Mouse (Mus musculus) thymus, postnatal 25 days (tissue): ENCODE data around the gene Zbtb8b.
"Not testable (repeated sequence)": the region's sequence is repeated elsewhere in the genome, so short reads cannot be mapped to it uniquely, and the experiment has no call there.

Experiments used
- DNase-seq: peaks from one replicate; pipeline ENCODE4 v3.0.0; 2022

Gene Zbtb8b

DNA sequence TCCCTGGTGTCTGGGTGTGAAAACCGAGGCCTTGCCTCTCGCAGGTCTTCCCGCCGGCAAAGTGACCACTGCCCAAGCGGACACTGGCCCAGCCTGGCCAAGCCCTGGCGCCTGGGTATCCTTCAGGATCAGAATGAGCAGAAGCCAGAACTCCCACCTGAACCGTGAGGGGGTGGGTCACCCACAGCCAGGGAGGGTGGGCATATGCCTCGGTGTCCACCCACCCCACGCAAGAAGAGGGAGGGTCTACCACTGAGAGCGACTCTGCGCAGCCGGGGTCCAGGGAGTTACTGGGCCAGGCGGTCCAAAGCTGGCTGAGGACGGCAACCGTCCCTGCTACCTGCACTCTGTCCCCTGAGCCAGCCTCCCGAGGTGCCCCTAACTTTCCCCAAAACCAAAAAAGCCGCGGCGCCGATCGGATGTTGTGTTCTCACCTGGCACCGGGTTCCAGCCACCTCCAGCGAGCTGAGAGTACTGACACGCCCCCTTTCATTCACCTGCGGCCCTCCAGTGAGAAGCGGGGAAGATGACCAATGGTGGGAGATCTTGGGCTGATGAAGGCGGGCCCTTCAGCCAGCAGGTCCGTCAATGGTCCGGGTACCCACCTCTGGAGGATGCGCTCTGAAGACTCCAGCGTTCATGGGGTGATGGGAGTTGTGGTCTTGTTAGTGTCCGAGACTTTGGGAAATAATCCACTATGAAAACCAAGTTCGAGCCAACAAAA, at the start of gene Zbtb8b:
Zbtb8b (minus strand) TSS at position 514 of the 724 bp plus-strand sequence.
- peak; percentile 3 for DNase-seq

DNA sequence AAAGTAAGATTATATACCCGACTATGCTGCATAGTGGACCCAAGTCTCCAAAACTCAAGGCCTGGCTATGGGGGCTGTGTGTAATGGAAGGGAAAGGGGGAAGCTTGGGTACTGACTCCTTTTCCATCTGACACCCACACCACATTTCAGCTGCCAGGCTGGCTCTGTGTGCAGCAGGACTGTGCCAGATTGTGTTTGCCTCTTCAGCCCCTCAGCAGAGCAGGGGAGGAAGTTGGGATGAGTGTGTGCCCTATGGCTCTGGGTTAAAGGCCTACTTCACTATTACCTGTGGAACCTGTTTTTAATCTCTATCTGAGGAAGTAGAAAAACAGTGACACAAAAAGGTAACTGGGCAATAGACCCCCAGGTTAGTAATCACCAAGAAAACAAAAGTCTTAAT, 40.4 kb upstream of the Zbtb8b start:
- no peak for DNase-seq

DNA sequence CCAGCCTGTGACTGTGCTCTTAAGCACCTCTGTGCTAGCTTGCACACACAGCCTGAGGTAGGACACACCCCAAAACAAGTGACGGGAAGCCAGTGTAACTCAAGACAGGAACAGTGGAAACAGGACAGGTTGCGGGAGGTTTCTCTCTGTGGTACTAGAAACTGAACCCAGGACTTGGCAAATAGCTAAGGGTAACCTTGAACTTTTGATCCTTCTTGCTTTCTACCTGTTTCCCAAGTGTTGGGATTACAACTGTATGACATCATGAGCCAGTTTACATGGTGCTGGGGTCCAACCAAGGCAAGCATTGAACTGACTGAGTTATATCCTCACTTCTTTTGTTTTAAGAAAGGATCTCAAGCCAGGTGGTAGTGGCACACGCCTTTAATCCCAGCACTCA, 39.2 kb upstream of the Zbtb8b start:
- DNase-seq, result no peak

DNA sequence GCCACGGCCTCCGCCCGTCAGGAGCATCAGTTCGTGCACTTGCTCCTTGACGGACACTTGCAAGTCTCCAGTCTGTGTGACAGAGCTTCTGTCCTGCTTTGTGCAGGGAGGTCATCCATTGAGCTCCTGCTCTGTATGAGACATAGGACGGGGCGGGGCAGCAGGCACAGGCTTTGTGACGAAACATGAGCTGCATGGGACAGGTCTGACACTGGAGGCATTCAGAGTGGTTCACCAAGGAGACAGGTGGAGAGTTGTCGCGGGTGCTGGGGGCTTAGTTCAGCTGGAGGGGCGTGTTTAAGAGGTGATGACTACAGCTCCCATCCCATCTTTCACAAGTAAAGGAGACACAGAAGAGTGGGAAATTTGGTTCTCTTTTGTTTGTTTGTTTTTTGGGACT, 35.4 kb upstream of the Zbtb8b start:
- no peak for DNase-seq

DNA sequence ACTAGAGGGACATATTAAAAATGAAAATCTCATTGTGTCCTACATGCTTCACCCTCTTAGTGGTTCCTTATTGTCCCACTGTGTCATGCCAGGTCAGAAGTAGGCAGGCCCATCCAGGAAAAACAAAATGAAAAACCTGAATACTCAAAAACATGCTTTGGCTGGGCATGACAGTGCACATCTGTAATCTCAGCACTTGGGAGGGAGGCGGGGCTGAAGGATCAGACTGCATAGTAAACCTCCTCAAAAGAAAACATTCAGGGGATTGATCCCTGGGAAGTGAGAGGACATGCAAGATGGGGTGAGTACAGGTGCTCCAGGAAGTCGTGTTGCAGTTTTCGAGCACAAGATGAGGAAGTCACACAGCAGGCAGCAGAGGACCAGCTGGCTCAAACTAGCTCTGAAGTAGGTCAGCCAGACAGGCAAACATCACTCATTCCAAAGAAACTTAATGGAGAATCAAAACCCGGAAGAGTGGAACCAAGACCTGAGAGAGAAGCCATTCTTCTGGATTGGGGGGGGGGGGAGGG, 23.7 kb upstream of the Zbtb8b start:
- DNase-seq, result no peak

DNA sequence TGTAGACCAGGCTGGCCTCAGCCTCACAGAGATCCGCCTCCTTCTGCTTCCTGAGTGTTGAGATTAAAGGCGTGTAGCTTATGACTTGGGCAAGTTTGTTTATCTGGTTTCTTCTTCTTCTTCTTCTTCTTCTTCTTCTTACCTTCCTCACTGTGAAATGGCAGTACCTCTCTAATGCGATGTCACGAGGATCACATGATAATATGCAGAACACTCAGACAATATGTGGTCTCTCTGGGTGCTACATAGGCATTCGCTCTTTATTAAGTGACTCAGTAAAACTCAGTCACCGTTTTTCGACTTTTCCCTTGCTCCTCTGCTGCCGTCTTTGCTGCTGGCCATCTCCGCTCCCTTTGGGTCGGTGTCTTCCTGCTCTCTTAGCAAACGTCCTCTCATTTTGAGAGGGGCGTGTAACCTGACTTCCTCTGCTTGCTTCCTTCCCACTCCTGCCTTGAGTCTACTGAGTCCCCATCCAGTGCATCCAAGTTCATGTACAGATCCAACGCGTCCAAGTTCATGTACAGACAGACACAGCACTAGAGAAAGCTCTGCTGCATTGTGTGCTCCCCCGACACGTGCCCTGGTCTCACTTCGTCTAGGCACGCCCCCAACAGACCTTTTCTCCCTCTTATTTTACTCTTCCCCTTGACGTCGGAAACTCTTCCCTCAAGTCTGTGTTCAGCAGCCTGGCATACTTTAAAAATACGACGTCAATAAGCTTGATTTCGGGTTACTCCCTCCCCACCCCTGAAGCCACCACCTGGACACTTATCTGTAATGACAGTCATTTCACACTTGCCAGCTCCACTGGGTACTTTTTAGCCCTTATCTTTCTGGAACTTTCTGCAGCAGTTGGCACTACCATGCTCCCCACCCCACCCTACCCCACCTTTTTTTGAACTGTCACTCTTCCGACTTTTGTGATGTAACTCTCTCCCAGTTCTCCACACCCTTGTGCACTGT, 22.7 kb upstream of the Zbtb8b start:
- DNase-seq, result no peak

DNA sequence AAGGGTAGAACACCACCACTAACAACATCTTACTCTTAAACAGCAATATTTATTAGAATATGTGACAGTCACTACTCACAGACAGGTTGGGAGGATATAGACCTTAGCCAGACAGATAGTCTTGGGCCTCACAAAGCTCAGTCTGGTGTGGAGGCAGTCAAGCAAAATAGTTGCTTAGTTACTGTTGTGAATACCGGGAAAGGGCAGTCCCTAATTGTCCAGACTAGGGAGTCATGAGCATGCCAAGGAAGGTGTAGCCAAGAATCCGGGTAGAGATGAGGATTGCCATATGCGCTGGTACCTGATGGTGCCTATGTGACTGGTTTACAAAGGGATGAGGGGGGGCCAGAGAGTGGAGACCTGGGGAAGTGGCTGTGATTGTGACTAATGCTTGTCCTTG, 21.5 kb upstream of the Zbtb8b start:
- DNase-seq, result no peak

DNA sequence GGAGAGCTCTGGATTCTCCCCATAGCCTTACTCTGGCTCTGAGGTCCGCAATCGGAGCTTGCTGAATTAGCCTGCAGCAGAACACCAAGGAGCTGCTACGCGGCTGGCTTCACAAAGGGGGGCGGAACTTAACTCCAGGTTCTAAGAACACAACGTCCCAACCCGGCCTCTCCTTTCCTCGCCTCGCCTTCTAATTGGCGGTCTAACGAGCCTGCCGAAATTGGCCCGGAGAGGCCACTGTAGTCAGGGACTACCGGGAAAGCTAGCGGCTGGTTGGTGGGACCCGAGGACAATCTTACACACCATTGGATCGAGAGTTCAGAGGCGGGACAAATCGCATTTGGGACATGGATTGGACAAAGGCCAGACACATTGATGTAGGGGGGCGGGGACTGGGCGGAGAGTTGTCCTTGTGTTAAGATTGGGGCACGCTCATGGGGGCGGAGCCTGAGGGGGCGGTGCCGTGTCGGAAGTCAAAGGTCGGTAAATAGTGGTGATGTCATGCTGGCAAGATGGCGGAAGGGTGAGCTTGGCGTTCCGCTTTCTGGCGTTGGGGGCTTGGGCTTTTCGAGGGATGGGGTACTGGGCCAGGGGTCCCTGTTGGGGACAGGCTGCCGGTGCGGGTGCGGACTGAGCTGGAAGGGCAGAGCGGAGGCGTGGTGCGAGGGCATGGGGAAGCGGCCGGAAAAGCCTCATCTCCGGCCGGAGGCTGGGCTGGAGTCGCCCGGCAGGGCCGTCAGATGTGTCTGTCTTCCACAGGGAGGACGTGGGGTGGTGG, 20.7 kb upstream of the Zbtb8b start, which contains the start of gene Bsdc1:
Bsdc1 (plus strand) TSS at position 399 of the 778 bp plus-strand sequence.
- DNase-seq, result peak; percentile 100

DNA sequence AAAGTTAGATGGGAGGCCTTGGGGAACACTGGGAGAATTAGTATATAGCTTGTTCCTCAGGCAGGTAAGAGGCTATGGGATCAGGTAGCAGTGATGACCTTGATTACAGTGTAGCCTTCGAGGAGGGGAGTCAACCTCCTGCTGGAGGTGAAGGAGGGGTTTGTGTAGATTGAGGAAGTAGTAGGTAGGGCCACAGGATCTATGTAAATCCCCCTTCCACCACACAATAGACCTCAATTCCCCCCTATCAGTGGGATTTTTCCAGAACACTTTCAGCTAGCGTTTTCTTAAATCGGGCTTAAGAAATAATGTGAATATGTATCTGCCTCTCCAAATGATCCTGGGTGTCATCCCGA, 20.2 kb upstream of the Zbtb8b start:
- DNase-seq, result no peak

DNA sequence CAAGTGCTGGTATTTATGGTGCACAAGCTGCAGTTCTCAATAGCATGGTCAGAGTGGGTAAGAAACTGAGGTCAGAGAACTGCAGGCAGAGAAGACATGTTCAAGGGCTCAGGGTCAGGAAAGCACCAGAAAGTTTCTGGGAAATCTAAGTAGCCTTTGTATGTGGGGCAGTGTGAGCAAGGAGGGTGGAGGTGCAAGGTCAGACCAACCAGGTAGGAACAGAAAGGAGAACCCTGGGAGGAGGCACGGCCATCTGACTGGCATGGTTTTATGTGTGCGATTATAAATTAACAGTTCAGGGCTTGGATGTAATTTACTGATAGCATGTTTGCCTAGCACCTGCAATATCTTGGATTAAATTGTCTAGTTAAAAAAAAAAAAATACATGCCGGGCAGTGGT, 19.1 kb upstream of the Zbtb8b start:
- DNase-seq, result no peak

DNA sequence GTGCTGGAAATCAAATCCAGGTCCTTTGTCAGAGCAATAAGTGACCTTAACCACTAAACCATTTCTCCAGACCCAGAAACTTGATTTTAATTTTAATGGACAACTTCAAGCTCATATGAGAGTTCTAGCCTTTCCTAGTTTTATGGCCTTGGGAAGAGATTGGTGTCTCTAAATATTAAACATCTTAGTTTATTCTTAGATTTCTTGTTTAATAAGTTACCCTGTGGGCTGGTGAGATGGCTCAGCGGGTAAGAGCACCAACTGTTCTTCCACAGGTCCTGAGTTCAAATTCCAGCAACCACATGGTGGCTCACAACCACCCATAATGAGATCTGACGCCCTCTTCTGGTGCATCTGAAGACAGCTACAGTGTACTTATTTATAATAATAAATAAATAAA, 16.7 kb upstream of the Zbtb8b start:
- DNase-seq, result not testable (repeated sequence)

DNA sequence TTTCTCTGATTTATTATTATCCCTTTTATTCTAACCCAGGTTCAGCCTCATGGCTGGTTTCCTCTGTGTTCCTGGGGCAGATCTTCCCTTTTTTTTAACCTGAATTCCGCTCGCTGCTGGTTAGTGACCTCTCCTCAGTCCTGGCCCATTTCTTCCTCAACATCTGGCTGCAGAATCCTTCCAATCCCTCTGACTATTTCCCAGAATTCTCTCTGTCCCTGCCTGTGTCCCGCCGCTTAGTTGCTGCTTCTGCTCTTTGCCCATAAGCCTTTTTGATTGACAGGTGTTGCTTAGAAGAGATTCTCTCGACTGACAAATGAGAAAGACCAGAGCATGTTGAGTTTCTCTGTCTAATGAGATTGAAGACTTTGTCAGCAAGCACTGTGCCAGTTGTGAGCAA, 15.5 kb upstream of the Zbtb8b start:
- DNase-seq, result no peak

DNA sequence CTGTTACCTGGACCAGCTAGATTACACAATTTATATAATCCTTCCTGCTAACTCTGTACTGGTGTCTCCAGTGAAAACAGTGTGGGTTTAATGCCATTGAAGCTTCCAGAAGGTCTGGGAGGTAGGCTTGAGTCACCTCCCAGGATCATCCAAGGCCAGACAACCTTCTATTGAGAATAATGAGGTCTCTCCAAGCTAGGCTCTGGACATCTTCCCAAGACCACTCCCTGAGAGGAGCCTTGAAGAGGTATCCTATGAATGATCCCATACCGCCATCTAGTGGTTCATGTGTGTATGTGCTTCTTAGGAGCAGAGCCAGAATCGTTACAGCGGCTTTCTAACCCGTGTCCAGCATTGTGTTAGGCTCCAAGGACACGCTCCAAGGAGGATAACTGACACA, 14.6 kb upstream of the Zbtb8b start:
- peak; percentile 57 for DNase-seq

DNA sequence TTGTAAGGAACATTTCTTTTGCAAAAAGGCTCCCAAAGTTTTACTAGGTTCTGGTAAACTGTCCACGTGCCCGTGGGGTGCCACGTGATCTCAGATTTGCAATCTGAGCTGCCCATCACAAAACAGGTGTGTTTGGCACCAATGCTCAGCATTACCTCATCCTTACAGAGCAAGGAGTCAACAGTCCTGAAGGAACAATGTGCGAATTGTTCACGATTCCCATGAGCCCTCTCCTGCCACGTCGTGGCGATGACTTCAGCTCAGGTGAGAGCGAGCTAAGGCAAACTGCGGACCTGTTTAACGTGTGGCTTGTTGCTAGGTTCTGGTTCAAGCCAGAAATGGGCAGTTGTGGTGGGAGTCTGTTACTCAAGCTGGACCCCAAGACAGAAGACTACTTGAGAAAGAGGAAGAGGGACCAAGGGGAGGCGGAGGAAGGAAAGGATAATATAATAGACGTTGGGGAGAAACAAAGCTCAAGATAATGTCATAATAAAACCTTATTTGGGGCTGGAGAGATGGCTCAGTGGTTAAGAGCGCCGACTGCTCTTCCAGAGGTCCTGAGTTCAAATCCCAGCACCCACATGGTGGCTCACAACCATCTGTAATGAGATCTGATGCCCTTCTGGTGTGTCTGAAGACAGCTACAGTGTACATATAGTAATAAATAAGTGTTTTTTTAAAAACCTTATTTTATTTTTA, 11.0 kb upstream of the Zbtb8b start:
- DNase-seq, result no peak

DNA sequence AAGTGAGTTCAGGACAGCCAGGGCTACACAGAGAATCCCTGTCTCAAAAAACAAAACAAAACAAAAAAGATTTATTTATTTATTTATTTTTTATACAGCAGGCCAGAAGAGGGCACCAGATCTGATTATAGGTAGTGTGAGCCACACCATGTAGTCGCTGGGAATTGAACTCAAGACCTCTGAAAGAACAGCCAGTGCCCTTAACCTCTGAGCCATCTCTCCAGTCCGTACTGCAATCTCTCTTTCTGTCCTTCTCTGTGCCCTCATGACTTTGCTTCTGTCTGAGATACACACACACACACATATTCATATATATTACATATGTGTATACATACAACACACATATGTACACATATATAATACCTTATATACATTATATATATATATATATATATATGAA, 10.2 kb upstream of the Zbtb8b start:
- no peak for DNase-seq

DNA sequence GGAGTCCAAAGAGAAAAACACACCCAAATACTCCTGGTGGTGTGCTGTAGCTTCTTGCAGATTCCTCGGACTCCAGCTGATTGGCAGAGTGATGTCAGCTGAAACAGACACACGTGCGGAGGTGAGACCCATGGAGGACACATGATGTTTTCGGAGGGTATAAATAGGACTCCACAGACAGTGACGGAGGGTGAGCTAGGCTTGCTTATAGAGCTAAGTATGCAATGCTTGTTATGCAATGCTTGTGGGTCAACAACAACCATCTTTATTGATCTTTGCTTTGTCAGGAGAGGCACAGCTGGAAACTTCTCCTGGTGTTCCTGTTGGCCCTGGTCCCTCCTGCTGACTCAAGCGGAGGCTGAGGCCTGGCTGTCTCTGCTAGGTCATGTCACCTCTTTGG, 8.1 kb upstream of the Zbtb8b start:
- no peak for DNase-seq

DNA sequence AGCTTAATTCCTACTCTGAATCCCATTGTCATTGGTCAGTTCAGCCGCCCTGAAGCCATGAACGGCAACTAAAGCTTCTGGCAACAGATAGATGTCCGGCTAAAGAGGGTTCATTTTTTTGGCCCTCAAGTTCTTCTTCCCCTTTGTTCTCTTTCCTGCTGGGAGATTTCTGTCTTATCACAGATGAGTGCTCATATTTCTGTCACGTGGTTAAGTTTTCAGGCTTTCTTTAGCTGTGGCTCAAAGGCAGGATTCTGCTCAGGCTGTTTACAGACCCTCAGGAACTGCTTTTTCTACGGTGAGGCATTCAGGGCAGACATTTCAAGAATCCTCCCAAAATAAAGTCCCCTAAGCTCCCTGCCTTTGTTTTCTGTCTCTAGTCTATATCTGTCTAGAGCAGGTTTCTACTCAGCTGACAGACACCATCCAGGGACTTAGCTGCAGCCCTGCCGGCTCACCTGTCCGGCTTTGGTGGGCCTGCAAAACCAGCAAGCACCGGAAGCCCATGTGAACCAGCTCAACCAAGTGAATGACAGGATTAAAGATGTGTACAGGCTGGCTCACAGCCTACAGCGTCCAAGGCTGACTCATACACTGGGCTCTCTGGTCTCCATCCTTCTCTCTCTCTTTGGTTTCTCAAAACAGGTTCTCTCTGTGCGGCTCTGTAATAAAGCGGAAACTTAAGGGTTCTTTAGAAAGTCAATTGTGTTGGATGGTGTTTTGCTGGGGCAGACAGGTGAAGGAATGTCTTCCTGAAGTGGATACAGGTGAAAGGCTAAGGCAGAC, 7.3 kb upstream of the Zbtb8b start:
- no peak for DNase-seq

DNA sequence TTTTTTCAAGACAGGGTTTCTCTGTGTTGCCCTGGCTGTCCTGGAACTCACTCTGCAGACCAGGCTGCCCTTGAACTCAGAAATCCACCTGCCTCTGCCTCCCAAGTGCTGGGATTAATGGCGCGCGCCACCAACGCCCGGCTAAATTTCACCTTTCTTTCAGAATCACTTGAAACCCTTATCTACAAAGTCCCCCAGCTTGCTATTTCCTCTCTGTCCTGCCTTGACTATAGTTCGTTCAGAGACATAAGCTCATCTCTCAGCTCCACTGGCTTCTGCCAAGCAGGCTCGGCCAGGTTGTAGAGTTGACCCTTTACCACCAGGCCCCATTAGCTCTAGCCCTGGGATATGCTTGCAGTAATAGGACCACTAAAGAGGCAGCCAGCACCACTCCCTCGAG, 6.7 kb upstream of the Zbtb8b start:
- DNase-seq, result no peak

DNA sequence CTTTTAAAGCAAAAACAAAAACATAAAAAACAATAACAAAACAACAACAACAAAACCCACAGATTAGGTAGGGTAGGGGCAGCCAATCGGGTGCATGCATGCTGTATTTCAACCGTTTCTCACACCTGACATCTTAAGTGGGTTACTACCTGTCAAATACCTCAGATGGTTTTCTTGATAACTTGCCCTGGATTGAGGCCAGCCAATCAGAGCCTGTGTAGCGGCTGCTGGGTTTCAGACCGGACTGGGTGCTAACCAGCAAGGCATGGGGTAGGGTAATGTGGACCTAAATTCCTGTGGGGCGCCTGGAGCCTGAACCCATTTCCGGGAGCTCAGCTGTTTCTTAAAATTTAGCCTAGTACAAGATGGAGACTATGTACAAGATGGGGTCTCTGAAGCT, 492 bp upstream of the Zbtb8b start:
- peak; percentile 2 for DNase-seq

DNA sequence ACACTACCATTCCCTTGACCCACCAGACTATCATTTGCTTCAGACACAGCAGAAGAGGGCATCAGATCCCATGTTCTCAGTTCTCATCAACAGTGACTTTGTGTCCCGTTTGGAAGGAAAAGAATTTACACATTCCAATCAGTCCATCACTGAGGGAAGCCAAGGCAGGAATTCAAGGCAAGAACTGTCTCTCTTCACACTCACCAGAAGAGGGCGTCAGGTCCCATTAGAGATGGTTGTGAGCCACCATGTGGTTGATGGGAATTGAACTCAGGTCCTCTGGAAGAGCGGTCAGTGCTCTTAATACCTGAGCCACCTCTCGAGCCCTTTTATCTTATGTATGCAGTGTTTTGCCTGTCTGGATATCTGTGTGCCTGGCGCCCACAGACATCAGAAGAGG, 22.3 kb downstream of the Zbtb8b start:
- no peak for DNase-seq

DNA sequence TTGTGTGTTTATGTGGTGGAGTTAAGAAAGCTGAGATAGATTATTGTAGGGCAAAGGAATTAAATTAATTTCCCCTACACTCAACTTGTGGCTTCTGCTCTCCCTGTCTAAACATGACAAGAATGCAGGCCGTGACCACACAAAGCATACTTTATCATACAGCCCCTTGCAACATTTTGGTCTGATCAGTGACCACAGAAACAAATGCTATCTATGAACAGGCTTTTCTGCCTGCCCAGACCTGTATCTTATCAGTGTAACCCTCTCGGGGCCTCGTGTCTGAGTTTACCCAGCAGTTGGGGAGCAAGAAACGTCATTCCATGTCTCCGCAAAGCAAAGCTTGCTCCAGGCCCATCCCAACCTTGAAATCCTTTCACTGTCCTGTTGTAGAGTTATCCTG, 24.2 kb downstream of the Zbtb8b start:
- DNase-seq, result no peak

DNA sequence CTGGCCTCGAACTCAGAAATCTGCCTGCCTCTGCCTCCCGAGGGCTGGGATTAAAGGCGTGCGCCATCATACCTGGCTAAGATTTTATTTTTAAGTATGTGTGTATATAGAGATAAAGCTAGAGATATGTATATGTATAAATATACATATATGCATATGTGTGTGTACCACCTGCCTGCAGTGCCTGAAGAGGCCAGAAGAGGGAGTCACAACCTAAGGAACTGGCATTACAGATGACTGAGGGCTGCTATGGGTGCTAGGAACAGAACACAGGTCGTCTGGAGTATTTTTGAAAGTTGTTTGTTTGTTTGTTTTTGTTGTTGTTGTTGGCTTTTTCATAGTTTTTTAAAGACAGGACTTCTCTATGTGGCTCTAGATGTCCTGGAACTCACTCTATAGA, 24.8 kb downstream of the Zbtb8b start:
- DNase-seq, result no peak
